Mouse (Mus musculus): ENCODE measurements around the gene Fbxl15. TPM values are rescaled to one million over a fixed set of nuclear protein-coding genes. Genes with fewer than 3 reads are reported as not detected.

Fbxl15 gene
- polyA plus RNA-seq, 1 experiment from 2014 or later: 23.5 TPM

- ATAC-seq (ENCODE audit: low FRiP score): no peak
- Histone ChIP-seq H3K4me1 (peaks cover 7% of the 10 kb centered on the region; the same call in 1 of the 2 replicates), H3K27me3 (peaks cover 14% of the 10 kb centered on the region), H3K4me2 (no peak overlapping the region), H3K27ac (no peak overlapping the region), H3K9me3 (no peaks in the 10 kb centered on the region), H3K36me3 (replicated peaks) (no peaks in the 10 kb centered on the region), H3K9ac (no peak overlapping the region), H3K4me3 (replicated peaks) (no peak overlapping the region)
- WGBS: 85% methylated on average over 8 of the region's 8 CpGs
These were observed 34.1 kb downstream of the Fbxl15 start for GRCm38 (mm10) chr19:46362104-46362503.

GRCm38 (mm10) chr19:46363294-46364009 lies 35.5 kb downstream of the Fbxl15 start:
- Histone ChIP-seq H3K27ac (no peak overlapping the region), H3K27me3 (peaks cover under 1% of the 10 kb centered on the region), H3K4me2 (no peak overlapping the region), H3K9me3 (no peaks in the 10 kb centered on the region), H3K9ac (no peak overlapping the region), H3K4me3 (replicated peaks) (no peak overlapping the region), H3K4me1 (no peaks in the 10 kb centered on the region), H3K36me3 (replicated peaks) (no peaks in the 10 kb centered on the region)
- 84% methylated on average over 11 of the region's 11 CpGs for WGBS
- ATAC-seq (ENCODE audit: low FRiP score): no peak

GRCm38 (mm10) chr19:46367798-46368590 lies 40.0 kb downstream of the Fbxl15 start:
- Histone ChIP-seq H3K9me3 (no peaks in the 10 kb centered on the region), H3K4me3 (replicated peaks) (no peak overlapping the region), H3K4me1 (no peaks in the 10 kb centered on the region), H3K27ac (no peak overlapping the region), H3K36me3 (replicated peaks) (no peaks in the 10 kb centered on the region; the same call in 1 of the 2 replicates), H3K9ac (no peak overlapping the region), H3K27me3 (no peaks in the 10 kb centered on the region), H3K4me2 (no peak overlapping the region)
- no peak for ATAC-seq (ENCODE audit: low FRiP score)
- 88% methylated on average over 23 of the region's 23 CpGs for WGBS

GRCm38 (mm10) chr19:46369204-46369603 lies 41.2 kb downstream of the Fbxl15 start:
- no peak for ATAC-seq (ENCODE audit: low FRiP score)
- Histone ChIP-seq H3K4me1 (no peaks in the 10 kb centered on the region), H3K4me2 (no peak overlapping the region), H3K27me3 (no peaks in the 10 kb centered on the region), H3K9ac (no peak overlapping the region), H3K9me3 (no peaks in the 10 kb centered on the region), H3K36me3 (replicated peaks) (no peaks in the 10 kb centered on the region; the same call in 1 of the 2 replicates), H3K27ac (no peak overlapping the region), H3K4me3 (replicated peaks) (no peak overlapping the region)
- WGBS: 28% methylated on average over 4 of the region's 4 CpGs

- ATAC-seq (ENCODE audit: low FRiP score): 0 out of 2 replicates have a peak, but pooled peaks have one; percentile 33
- Histone ChIP-seq H3K4me2 (no peak overlapping the region), H3K4me1 (no peaks in the 10 kb centered on the region), H3K36me3 (replicated peaks) (peaks cover 35% of the 10 kb centered on the region), H3K4me3 (replicated peaks) (no peak overlapping the region), H3K9me3 (no peaks in the 10 kb centered on the region), H3K27me3 (no peaks in the 10 kb centered on the region), H3K9ac (no peak overlapping the region), H3K27ac (no peak overlapping the region)
- 57% methylated on average over 21 of the region's 21 CpGs for WGBS
These were observed 46.6 kb downstream of the Fbxl15 start for GRCm38 (mm10) chr19:46374477-46375088.

GRCm38 (mm10) chr19:46375489-46375888 lies 47.5 kb downstream of the Fbxl15 start:
- Histone ChIP-seq H3K4me3 (replicated peaks) (no peak overlapping the region), H3K36me3 (replicated peaks) (peaks cover 44% of the 10 kb centered on the region), H3K4me2 (no peak overlapping the region), H3K27me3 (no peaks in the 10 kb centered on the region), H3K9me3 (no peaks in the 10 kb centered on the region), H3K9ac (no peak overlapping the region), H3K27ac (no peak overlapping the region), H3K4me1 (no peaks in the 10 kb centered on the region)
- 61% methylated on average over 5 of the region's 5 CpGs for WGBS
- no peak for ATAC-seq (ENCODE audit: low FRiP score)

- H3K36me3 ChIP-seq (replicated peaks): peaks cover 48% of the 10 kb centered on the region
- no peaks in the 10 kb centered on the region for H3K27me3 ChIP-seq
- H3K9ac ChIP-seq: no peak overlapping the region
- H3K4me3 ChIP-seq (replicated peaks): no peak overlapping the region
- H3K27ac ChIP-seq: no peak overlapping the region
- H3K4me2 ChIP-seq: no peak overlapping the region
- no peak for ATAC-seq (ENCODE audit: low FRiP score)
- H3K4me1 ChIP-seq: no peaks in the 10 kb centered on the region
- WGBS: 75% methylated on average over 4 of the region's 4 CpGs
- no peaks in the 10 kb centered on the region for H3K9me3 ChIP-seq
These were observed 47.9 kb downstream of the Fbxl15 start for GRCm38 (mm10) chr19:46375891-46376290.

MicroRNA genes within 50 kb of the gene (microRNA counts, 519-probe panel; counts per million panel counts)
- microRNA mmu-miR-146b: not detected

Small RNA genes lying within 50 kb of the gene (microRNA-seq; reads per million reads assigned to microRNA genes)
- 0.73 reads per million for gene Mir146b

Other genes with a start within 250 kb of the Fbxl15 start
- not detected in 2 replicates for gene Elovl3, start 196.3 kb upstream of the Fbxl15 start, polyA plus RNA-seq (2016; fragmentation: Nextera tagmentation; extraction: Ambion mirVana)
- gene Pitx3, start 179.9 kb upstream of the Fbxl15 start, polyA plus RNA-seq (2016; fragmentation: Nextera tagmentation; extraction: Ambion mirVana): 0.24 TPM in 1 of 2 replicates, not detected in the other
- gene Gbf1, start 175.7 kb upstream of the Fbxl15 start, polyA plus RNA-seq (2016; fragmentation: Nextera tagmentation; extraction: Ambion mirVana): 59.9 and 64.0 TPM in 2 replicates
- 2.5 and 2.9 TPM in 2 replicates for gene Nfkb2, start 23.9 kb upstream of the Fbxl15 start, polyA plus RNA-seq (2016; fragmentation: Nextera tagmentation; extraction: Ambion mirVana)
- gene Psd, start 1.0 kb upstream of the Fbxl15 start, polyA plus RNA-seq (2016; fragmentation: Nextera tagmentation; extraction: Ambion mirVana): 23.1 and 25.4 TPM in 2 replicates
- gene Cuedc2, start 10.5 kb downstream of the Fbxl15 start, polyA plus RNA-seq (2016; fragmentation: Nextera tagmentation; extraction: Ambion mirVana): 226 TPM in 2 replicates
- 8.8 and 9.3 TPM in 2 replicates for gene Mfsd13a, start 12.9 kb downstream of the Fbxl15 start, polyA plus RNA-seq (2016; fragmentation: Nextera tagmentation; extraction: Ambion mirVana)
- 1.4 and 1.8 TPM in 2 replicates for gene 2310034G01Rik, start 22.1 kb downstream of the Fbxl15 start, polyA plus RNA-seq (2016; fragmentation: Nextera tagmentation; extraction: Ambion mirVana)
- 241 and 254 TPM in 2 replicates for gene Actr1a, start 67.6 kb downstream of the Fbxl15 start, polyA plus RNA-seq (2016; fragmentation: Nextera tagmentation; extraction: Ambion mirVana)
- 38.7 and 44.1 TPM in 2 replicates for gene Sufu, start 68.7 kb downstream of the Fbxl15 start, polyA plus RNA-seq (2016; fragmentation: Nextera tagmentation; extraction: Ambion mirVana)
- 33.9 and 35.1 TPM in 2 replicates for gene Trim8, start 173.5 kb downstream of the Fbxl15 start, polyA plus RNA-seq (2016; fragmentation: Nextera tagmentation; extraction: Ambion mirVana)
- 216 and 224 TPM in 2 replicates for gene Arl3, start 245.0 kb downstream of the Fbxl15 start, polyA plus RNA-seq (2016; fragmentation: Nextera tagmentation; extraction: Ambion mirVana)
- gene Sfxn2, start 245.2 kb downstream of the Fbxl15 start, polyA plus RNA-seq (2016; fragmentation: Nextera tagmentation; extraction: Ambion mirVana): 12.2 and 14.6 TPM in 2 replicates

Data from forebrain, embryonic 12.5 days (tissue).